Mouse (Mus musculus): ENCODE results near the gene Dhx36. TPM values are rescaled to one million over a fixed set of nuclear protein-coding genes. Genes with fewer than 3 reads are reported as not detected.
A peak's percentile ranks its signal among the peaks of the same experiment; 100 is the strongest.

Dhx36 gene
- polyA plus RNA-seq, 1 experiment from 2014 or later = 15.6 TPM

GRCm38 (mm10) chr3:62492568-62492967 is 14.2 kb downstream of the Dhx36 start:
- ATAC-seq = no peak
- 44% methylated on average over 6 of the region's 6 CpGs for WGBS

GRCm38 (mm10) chr3:62484340-62484739 is 22.5 kb downstream of the Dhx36 start:
- Histone ChIP-seq H3K4me2 (replicated peaks; ENCODE audit: low read depth) (no peak overlapping the region), H3K9me3 (ENCODE audit: control insufficient read depth) (no peaks in the 10 kb centered on the region), H3K4me1 (replicated peaks; ENCODE audit: control insufficient read depth, insufficient read depth, low read length) (no peaks in the 10 kb centered on the region), H3K9ac (ENCODE audit: low read depth, low read length) (no peak overlapping the region), H3K27ac (ENCODE audit: low read depth, low read length) (no peak overlapping the region), H3K36me3 (ENCODE audit: control insufficient read depth, insufficient read depth) (peaks cover 35% of the 10 kb centered on the region), H3K27me3 (replicated peaks; ENCODE audit: control insufficient read depth, insufficient read depth, low read length) (no peaks in the 10 kb centered on the region), H3K4me3 (ENCODE audit: low read depth, low read length) (no peak overlapping the region)
- TF ChIP-seq CTCF (IDR thresholded peaks at IDR 0.05; ENCODE audit: low read depth) = no peak
- WGBS = 48% methylated on average over 2 of the region's 2 CpGs
- peak; percentile 60 for ATAC-seq

More at GRCm38 (mm10) chr3:62492568-62492967, 14.2 kb downstream of the Dhx36 start:
- no peaks in the 10 kb centered on the region for H3K4me1 ChIP-seq (replicated peaks; ENCODE audit: control insufficient read depth, insufficient read depth, low read length)
- H3K27ac ChIP-seq (ENCODE audit: low read depth, low read length) = no peak overlapping the region
- no peak overlapping the region for H3K4me3 ChIP-seq (ENCODE audit: low read depth, low read length)
- no peaks in the 10 kb centered on the region for H3K9me3 ChIP-seq (ENCODE audit: control insufficient read depth)
- H3K27me3 ChIP-seq (replicated peaks; ENCODE audit: control insufficient read depth, insufficient read depth, low read length) = no peaks in the 10 kb centered on the region
- H3K4me2 ChIP-seq (replicated peaks; ENCODE audit: low read depth) = no peak overlapping the region
- TF ChIP-seq CTCF (IDR thresholded peaks at IDR 0.05; ENCODE audit: low read depth) = no peak
- peaks cover 38% of the 10 kb centered on the region for H3K36me3 ChIP-seq (ENCODE audit: control insufficient read depth, insufficient read depth)
- H3K9ac ChIP-seq (ENCODE audit: low read depth, low read length) = no peak overlapping the region

GRCm38 (mm10) chr3:62470179-62470578 is 36.6 kb downstream of the Dhx36 start:
- Histone ChIP-seq H3K27me3 (replicated peaks; ENCODE audit: control insufficient read depth, insufficient read depth, low read length) (no peaks in the 10 kb centered on the region), H3K9me3 (ENCODE audit: control insufficient read depth) (no peaks in the 10 kb centered on the region), H3K4me2 (replicated peaks; ENCODE audit: low read depth) (no peak overlapping the region), H3K36me3 (ENCODE audit: control insufficient read depth, insufficient read depth) (peaks cover 59% of the 10 kb centered on the region), H3K4me3 (ENCODE audit: low read depth, low read length) (no peak overlapping the region), H3K4me1 (replicated peaks; ENCODE audit: control insufficient read depth, insufficient read depth, low read length) (no peaks in the 10 kb centered on the region), H3K27ac (ENCODE audit: low read depth, low read length) (no peak overlapping the region), H3K9ac (ENCODE audit: low read depth, low read length) (no peak overlapping the region)
- no peak for ATAC-seq
- WGBS = 89% methylated on average over 1 of the region's 1 CpGs
- TF ChIP-seq CTCF (IDR thresholded peaks at IDR 0.05; ENCODE audit: low read depth) = peak; percentile 42

- Histone ChIP-seq H3K4me3 (ENCODE audit: low read depth, low read length) (no peak overlapping the region), H3K4me1 (replicated peaks; ENCODE audit: control insufficient read depth, insufficient read depth, low read length) (no peaks in the 10 kb centered on the region), H3K27ac (ENCODE audit: low read depth, low read length) (no peak overlapping the region; the same call in 1 of the 2 replicates), H3K9ac (ENCODE audit: low read depth, low read length) (no peak overlapping the region), H3K9me3 (ENCODE audit: control insufficient read depth) (no peaks in the 10 kb centered on the region), H3K36me3 (ENCODE audit: control insufficient read depth, insufficient read depth) (peaks cover 50% of the 10 kb centered on the region), H3K4me2 (replicated peaks; ENCODE audit: low read depth) (no peak overlapping the region), H3K27me3 (replicated peaks; ENCODE audit: control insufficient read depth, insufficient read depth, low read length) (no peaks in the 10 kb centered on the region)
- TF ChIP-seq CTCF (IDR thresholded peaks at IDR 0.05; ENCODE audit: low read depth) = no peak
- 50% methylated on average over 3 of the region's 3 CpGs for WGBS
- peak; percentile 38; the same call in 1 of the 2 replicates for ATAC-seq
Observed at GRCm38 (mm10) chr3:62464276-62464675, 42.5 kb downstream of the Dhx36 start.

GRCm38 (mm10) chr3:62459483-62459882 is 47.3 kb downstream of the Dhx36 start:
- Histone ChIP-seq H3K27ac (ENCODE audit: low read depth, low read length) (no peak overlapping the region), H3K27me3 (replicated peaks; ENCODE audit: control insufficient read depth, insufficient read depth, low read length) (no peaks in the 10 kb centered on the region), H3K4me2 (replicated peaks; ENCODE audit: low read depth) (no peak overlapping the region), H3K9ac (ENCODE audit: low read depth, low read length) (no peak overlapping the region), H3K9me3 (ENCODE audit: control insufficient read depth) (no peaks in the 10 kb centered on the region), H3K4me3 (ENCODE audit: low read depth, low read length) (no peak overlapping the region), H3K36me3 (ENCODE audit: control insufficient read depth, insufficient read depth) (peaks cover 25% of the 10 kb centered on the region), H3K4me1 (replicated peaks; ENCODE audit: control insufficient read depth, insufficient read depth, low read length) (0 out of 2 replicates have a peak, but pooled peaks cover 6% of the 10 kb centered on the region)
- WGBS = 66% methylated on average over 6 of the region's 6 CpGs
- ATAC-seq = no peak
- no peak for TF ChIP-seq CTCF (IDR thresholded peaks at IDR 0.05; ENCODE audit: low read depth)

GRCm38 (mm10) chr3:62458284-62459013 is 48.4 kb downstream of the Dhx36 start:
- Histone ChIP-seq H3K4me1 (replicated peaks; ENCODE audit: control insufficient read depth, insufficient read depth, low read length) (0 out of 2 replicates have a peak, but pooled peaks cover 6% of the 10 kb centered on the region), H3K27me3 (replicated peaks; ENCODE audit: control insufficient read depth, insufficient read depth, low read length) (no peaks in the 10 kb centered on the region), H3K9ac (ENCODE audit: low read depth, low read length) (no peak overlapping the region), H3K27ac (ENCODE audit: low read depth, low read length) (no peak overlapping the region), H3K9me3 (ENCODE audit: control insufficient read depth) (no peaks in the 10 kb centered on the region), H3K4me3 (ENCODE audit: low read depth, low read length) (no peak overlapping the region), H3K36me3 (ENCODE audit: control insufficient read depth, insufficient read depth) (peaks cover 21% of the 10 kb centered on the region), H3K4me2 (replicated peaks; ENCODE audit: low read depth) (no peak overlapping the region)
- ATAC-seq = peak; percentile 81
- peak; percentile 90 for TF ChIP-seq CTCF (IDR thresholded peaks at IDR 0.05; ENCODE audit: low read depth)
- WGBS = 26% methylated on average over 6 of the region's 6 CpGs
